Mouse (Mus musculus) gastrocnemius, adult 8-10 months (tissue): ENCODE measurements around the gene Opa1. TPM values are rescaled to one million over a fixed set of nuclear protein-coding genes. Genes with fewer than 3 reads are reported as not detected.
A peak's percentile ranks its signal among the peaks of the same experiment; 100 is the strongest.

Experiments used
- DNase-seq, 2 experiments: peaks; one replicate each; pipeline ENCODE4 v3.0.0; 2022; ENCODE audit warnings: low spot score in 2 of 2
- total RNA-seq, 4 experiments: library from RNA; stranded (reverse); gene quantifications; 2 replicates each; pipeline ENCODE4 v1.2.4; 2022

Gene Opa1
- total RNA-seq, result 10 to 100 TPM; 73.2 to 92.0 (median 83.4) TPM

- peak; percentile 97 for DNase-seq
Measured at GRCm38 (mm10) chr16:29579167-29579786, at the start of gene Opa1. Gene Opa1, plus strand, starts transcription at chr16:29579334.

GRCm38 (mm10) chr16:29533641-29534040, 45.5 kb upstream of the Opa1 start:
- DNase-seq, result no peak

GRCm38 (mm10) chr16:29535866-29536265, 43.3 kb upstream of the Opa1 start:
- no peak for DNase-seq

- DNase-seq, result no peak
Measured at GRCm38 (mm10) chr16:29536411-29537204, 42.5 kb upstream of the Opa1 start.

DNA sequence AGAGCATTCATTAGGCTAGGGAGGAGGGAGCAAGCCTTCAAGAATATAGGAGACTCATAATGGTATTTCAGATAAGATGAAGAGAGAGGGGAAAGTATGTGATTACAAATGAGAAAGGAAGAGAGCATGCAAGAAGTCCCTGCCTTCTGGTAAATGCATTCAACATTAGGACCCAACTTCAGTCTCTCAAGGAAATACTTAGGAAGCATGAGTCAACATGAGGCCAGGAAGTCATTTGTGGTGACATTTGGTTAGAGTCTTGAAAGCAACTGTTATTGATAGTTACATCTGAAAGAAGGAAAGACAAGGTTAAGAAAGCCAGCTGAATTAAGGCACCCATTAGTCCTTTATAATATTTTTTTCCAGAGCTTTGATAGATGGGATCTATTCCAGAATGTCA, 39.2 kb upstream of the Opa1 start:
- DNase-seq, result no peak

DNA sequence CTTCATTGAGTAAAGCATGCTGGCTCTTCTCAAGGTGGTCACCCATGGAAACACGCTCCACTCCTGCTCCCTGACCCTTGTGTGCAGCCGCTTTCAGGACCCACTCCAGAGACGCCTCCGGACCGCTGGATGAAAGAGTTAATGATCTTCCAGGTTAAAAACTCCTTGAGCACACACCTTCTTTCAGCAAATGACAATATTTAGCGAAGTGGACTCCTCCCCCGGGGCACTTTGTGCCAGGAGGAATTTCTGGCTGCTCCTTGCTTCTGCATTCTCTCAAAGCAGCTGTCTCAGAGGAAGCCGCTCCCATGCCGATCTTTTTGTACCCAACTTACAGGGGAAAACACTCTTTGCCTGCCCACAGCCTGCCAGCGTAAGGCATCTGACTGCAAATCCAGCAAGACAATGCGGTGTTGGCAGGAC, 37.9 kb upstream of the Opa1 start:
- no peak for DNase-seq

DNA sequence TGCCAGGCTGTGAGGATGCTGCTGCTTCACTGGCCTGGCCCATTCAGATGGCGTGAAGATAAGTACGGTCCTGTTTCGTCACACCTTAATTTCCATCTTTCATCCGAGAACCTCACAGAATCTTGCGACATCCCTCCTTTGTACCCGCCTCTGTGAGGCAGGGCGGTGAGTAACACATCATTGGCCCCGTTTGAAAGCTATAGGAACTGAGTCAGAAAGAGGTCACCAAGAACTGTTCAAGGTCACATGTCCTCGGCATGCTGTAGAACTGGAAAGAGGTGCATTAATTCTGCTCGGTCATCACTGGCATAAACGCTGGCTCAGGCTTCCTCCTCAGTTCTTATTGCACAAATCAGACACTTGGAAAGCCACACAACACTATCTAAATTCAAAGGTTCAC, 34.3 kb upstream of the Opa1 start, which contains the start of gene Atp13a4:
Gene Atp13a4, minus strand, starts transcription at position 36 of the 400 bp plus-strand sequence.
- DNase-seq, result no peak

DNA sequence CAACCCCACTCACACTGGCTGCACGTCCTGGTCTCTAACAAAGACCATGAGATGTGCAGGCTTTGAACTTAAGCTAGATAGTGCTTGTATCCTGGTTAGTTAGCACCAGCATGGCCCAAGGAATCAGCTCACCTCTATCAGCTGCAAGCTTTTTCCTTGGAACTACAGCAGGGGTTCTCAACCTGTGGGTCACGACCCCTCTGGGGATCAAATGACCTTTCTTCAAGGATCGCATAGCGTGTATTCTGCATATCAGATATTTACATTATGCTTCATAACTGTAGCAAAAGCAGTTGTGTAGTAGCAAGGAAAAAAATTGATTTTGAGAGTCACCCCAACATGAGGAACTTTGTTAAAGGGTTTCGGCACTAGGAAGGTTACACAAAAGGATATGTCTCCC, 19.5 kb upstream of the Opa1 start:
- DNase-seq, result no peak

DNA sequence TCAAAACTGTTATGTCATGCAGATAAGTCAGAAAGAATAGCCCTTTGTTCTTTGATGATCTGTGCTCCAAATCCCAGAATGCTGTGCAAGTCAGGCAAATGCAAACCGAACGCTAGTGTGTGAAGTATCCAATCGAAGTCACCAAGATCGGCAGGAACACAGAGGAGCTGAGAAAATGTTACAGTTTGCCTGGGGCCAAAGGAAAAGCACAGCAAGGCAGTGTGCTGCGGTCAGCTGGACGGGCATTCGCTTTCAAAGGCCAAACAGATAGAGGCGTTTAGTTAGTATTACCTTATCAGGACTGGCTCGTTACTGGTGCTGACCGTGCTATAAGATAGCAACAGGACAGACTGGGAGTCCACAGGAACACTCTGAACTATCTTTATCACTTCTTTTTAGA, 18.7 kb upstream of the Opa1 start:
- no peak for DNase-seq

GRCm38 (mm10) chr16:29560869-29561268, 18.3 kb upstream of the Opa1 start:
- DNase-seq, result no peak

DNA sequence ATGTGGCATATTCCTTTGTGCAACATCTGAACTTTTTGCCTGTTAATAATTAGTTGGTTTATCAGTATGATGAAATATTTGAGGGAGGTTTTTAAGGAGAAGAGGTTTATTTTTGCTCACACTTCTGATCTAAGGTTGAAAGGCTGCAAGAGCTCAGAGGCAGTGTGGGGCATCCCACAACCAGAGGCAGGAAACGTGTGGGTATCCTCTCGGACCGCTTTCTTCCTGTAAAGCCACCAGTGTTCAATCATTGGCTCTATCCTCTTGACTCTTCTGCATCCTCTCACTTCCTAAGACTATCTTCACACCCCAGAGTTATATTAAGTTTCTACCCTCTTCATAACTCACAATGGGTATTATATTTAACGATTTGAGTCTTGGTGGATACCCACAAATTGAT, 5.1 kb upstream of the Opa1 start:
- DNase-seq, result no peak

DNA sequence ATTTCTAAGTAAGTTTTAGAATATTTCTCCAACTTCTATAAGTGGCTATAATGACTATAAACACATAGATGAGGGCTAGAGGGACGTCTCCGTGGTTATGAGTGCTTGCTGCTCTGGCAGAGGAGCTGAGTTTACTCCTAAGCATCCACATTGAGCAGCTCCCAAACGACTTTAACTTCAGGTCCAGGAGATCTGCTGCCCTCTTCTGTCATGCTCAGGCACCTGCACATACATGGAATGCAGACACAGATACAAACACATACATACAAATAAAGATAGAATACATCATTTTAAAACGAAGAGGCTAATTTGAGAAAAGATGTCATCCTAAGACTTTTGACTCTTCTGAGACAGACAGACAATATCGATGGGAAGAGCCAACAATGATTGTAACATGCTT, 3.5 kb upstream of the Opa1 start:
- no peak for DNase-seq

GRCm38 (mm10) chr16:29579787-29580176, 648 bp downstream of the Opa1 start:
- no peak for DNase-seq

DNA sequence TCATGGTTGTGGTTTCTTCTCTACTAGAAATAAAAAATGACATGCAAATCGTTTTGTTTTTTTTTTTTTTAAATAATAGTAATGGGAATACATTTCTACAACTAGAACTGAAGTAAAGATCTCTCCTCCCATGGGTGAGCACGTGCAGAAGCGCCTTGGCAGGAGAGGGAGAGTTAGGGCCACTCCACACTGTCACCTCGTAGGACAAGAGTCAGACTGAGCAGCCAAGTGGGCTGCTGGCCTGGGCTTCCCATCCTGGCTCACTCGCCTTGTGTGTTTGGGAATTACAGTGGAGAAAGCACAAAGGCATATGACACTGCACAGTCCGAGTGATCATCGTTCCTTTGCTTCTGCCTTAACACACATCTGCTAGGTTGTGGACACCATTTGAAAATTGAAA, 13.0 kb downstream of the Opa1 start:
- DNase-seq, result no peak

DNA sequence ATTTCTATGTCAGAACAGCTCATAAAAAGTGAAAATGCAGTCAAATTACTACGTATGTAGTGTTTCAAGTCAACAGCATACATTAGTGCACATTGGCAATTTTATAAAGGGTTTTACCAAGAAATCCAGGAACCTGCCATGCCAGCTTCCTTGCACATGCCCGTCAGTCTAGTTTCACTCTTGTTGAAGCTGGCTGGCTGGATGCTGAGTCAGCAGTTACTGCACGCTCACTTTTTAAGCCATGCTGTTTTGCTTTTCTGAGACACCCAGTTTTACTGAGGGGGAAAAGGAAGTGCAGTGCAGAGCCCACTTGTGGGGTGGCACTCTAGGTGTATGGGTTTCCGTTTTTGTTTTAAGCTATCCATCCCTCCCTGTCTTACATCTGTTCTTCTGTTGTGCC, 18.0 kb downstream of the Opa1 start:
- no peak for DNase-seq

DNA sequence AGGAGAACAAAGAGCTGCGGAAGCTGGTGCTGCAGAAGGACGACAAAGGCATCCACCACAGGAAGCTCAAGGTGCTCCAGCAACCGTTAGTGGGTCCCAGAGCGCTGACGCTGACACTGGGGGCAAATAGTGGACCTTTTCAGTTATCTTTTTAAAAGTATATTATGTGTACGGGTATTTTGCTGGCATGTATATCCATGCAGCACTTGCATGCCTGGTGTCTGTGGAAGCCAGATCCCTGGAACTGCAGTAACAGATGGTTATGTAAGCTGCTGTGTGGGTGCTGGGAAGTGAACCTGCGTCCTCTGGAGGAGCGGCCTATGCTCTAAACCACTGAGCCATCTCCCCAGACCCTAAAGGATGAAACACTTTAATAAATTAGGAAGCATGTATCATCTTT, 26.4 kb downstream of the Opa1 start:
- no peak for DNase-seq

DNA sequence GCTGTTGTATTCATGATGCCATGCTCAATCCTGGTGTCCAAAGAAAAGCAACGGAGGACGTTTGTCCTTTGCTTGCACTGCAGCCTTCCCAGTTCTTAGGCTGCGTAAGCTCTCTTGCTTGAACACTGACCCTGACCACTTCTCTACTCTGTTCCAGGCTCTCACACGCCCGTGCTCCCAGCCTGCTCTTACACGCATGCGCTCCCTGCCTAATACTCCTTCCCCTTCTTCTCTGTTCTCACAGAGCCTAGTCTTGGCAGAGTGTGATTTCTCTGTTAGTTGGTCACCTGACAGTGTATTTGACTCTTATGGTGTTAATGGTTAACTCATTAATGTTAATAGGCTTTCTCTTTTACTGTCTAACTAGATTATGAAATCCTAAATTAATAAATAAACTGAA, 28.0 kb downstream of the Opa1 start:
- no peak for DNase-seq

DNA sequence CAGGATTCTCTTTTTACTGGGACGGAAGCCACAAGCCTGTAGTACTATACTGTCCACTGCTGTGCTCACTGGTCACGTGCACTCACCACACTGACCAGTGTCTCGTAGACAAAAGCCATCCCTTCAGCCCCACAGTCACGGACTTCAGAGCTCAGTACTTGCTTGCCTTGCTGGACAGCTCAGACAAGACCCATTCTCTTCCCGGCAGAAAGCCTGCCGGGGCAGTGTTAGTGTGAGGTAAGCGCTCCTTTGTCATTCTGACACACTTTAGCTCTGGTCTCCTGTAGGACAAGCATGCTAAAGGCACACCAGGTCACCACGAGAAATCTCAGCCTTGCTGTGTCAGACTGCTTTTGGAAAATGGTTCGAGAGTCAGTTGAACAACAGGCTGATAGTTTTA, 35.6 kb downstream of the Opa1 start:
- no peak for DNase-seq

DNA sequence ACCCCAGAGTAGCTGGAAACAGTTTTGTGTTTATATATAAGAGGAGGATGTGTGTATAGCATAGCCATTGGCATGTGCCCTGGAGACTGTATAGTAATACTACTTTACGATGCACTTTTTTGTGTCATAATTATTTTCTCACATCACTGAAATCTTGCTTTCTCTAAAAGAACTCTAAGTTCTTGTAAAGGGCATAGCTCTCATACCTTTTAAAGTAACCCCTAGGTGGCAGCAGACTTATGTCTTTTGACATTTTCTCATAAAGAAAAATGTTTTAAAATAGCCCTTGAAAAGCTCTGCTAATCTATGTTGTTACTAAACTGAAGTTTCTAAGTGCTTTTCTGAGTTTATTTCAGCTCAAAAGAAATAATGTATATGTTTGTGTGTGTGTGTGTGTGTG, 49.9 kb downstream of the Opa1 start:
- no peak for DNase-seq

GRCm38 (mm10) chr16:29635780-29636179, 56.6 kb downstream of the Opa1 start:
- no peak for DNase-seq

GRCm38 (mm10) chr16:29642376-29642775, 63.2 kb downstream of the Opa1 start:
- DNase-seq, result no peak

- no peak for DNase-seq
Measured at GRCm38 (mm10) chr16:29644871-29645270, 65.7 kb downstream of the Opa1 start.

- DNase-seq, result no peak
Measured at GRCm38 (mm10) chr16:29646202-29646601, 67.1 kb downstream of the Opa1 start.
